Mouse (Mus musculus) forebrain, embryonic 12.5 days (tissue): ENCODE results near the gene Rbfox1. TPM values are rescaled to one million over a fixed set of nuclear protein-coding genes. Genes with fewer than 3 reads are reported as not detected.

Experiments used
- ATAC-seq: fragments of 200-750 bp; cut with Nextera tagmentation; 2 replicates; pipeline ENCODE4 v1.8.0; 2017; ENCODE audit warnings: moderate TSS enrichment; ENCODE audit not compliant: low FRiP score
- H3K27ac ChIP-seq: fragments of 300-500 bp; sonication (generic); 2 replicates; pipeline ENCODE4 v1.5.1; 2016; ENCODE audit warnings: mild to moderate bottlenecking
- H3K27me3 ChIP-seq: fragments of 300-500 bp; sonication (generic); 2 replicates; pipeline ENCODE4 v1.6.1; 2016; ENCODE audit warnings: mild to moderate bottlenecking
- H3K36me3 ChIP-seq: fragments of 300-500 bp; sonication (generic); replicated peaks from 2 replicates; pipeline ENCODE4 v1.6.1; 2016; ENCODE audit warnings: mild to moderate bottlenecking
- H3K4me1 ChIP-seq: fragments of 300-500 bp; sonication (generic); 2 replicates; pipeline ENCODE4 v1.6.1; 2016
- H3K4me2 ChIP-seq: fragments of 300-500 bp; sonication (generic); 2 replicates; pipeline ENCODE4 v1.6.1; 2016; ENCODE audit warnings: mild to moderate bottlenecking, moderate library complexity
- H3K4me3 ChIP-seq: fragments of 300-500 bp; sonication (generic); replicated peaks from 2 replicates; pipeline ENCODE4 v1.5.1; 2016; ENCODE audit warnings: mild to moderate bottlenecking
- H3K9ac ChIP-seq: fragments of 300-500 bp; sonication (generic); 2 replicates; pipeline ENCODE4 v1.6.1; 2016; ENCODE audit warnings: mild to moderate bottlenecking
- H3K9me3 ChIP-seq: fragments of 300-500 bp; sonication (generic); 2 replicates; pipeline ENCODE4 v1.6.1; 2016
- WGBS: fragments of 180-500 bp; shearing (Covaris S2); methylation state at CpG from one replicate; pipeline ENCODE4 v1.1.7; 2016; 5-methylcytosine and 5-hydroxymethylcytosine counted together
- polyA plus RNA-seq: library from polyadenylated mRNA; unstranded; fragments of >200 nt; fragmentation: Nextera tagmentation; extraction: Ambion mirVana; gene quantifications from 2 replicates; pipeline ENCODE4 v1.2.1, GENCODE M21; 2016

Gene Rbfox1
- polyA plus RNA-seq, 1 experiment from 2014 or later, result 16.2 TPM

GRCm38 (mm10) chr16:7081074-7081568 lies 1196.0 kb downstream of the Rbfox1 start:
- WGBS, result 81% methylated on average over 3 of the region's 3 CpGs
- Histone ChIP-seq H3K4me1 (no peaks in the 10 kb centered on the region), H3K27me3 (no peaks in the 10 kb centered on the region), H3K27ac (no peak overlapping the region), H3K9me3 (no peaks in the 10 kb centered on the region), H3K36me3 (no peaks in the 10 kb centered on the region), H3K4me2 (no peak overlapping the region), H3K9ac (no peak overlapping the region), H3K4me3 (no peak overlapping the region)
- ATAC-seq, result no peak

- WGBS, result 91% methylated on average over 5 of the region's 5 CpGs
- no peak for ATAC-seq
- no peak overlapping the region for H3K4me3 ChIP-seq
- H3K27ac ChIP-seq, result no peak overlapping the region
- no peak overlapping the region for H3K4me2 ChIP-seq
- no peak overlapping the region for H3K9ac ChIP-seq
- no peaks in the 10 kb centered on the region for H3K36me3 ChIP-seq
- no peaks in the 10 kb centered on the region for H3K4me1 ChIP-seq
- no peaks in the 10 kb centered on the region for H3K9me3 ChIP-seq
- H3K27me3 ChIP-seq, result no peaks in the 10 kb centered on the region
Observed at GRCm38 (mm10) chr16:7081684-7082255, 1196.6 kb downstream of the Rbfox1 start.

GRCm38 (mm10) chr16:7083937-7084336 lies 1198.8 kb downstream of the Rbfox1 start:
- WGBS, result 89% methylated on average over 2 of the region's 2 CpGs
- no peak for ATAC-seq
- Histone ChIP-seq H3K4me1 (no peaks in the 10 kb centered on the region), H3K4me3 (no peak overlapping the region), H3K27ac (no peak overlapping the region), H3K27me3 (no peaks in the 10 kb centered on the region), H3K9ac (no peak overlapping the region), H3K9me3 (no peaks in the 10 kb centered on the region), H3K36me3 (no peaks in the 10 kb centered on the region), H3K4me2 (no peak overlapping the region)

- Histone ChIP-seq H3K9ac (no peak overlapping the region), H3K27ac (no peak overlapping the region), H3K36me3 (no peaks in the 10 kb centered on the region), H3K4me2 (no peak overlapping the region), H3K4me1 (no peaks in the 10 kb centered on the region), H3K9me3 (no peaks in the 10 kb centered on the region), H3K27me3 (no peaks in the 10 kb centered on the region), H3K4me3 (no peak overlapping the region)
- 82% methylated on average over 10 of the region's 10 CpGs for WGBS
- ATAC-seq, result no peak
Observed at GRCm38 (mm10) chr16:7088601-7089430, 1203.7 kb downstream of the Rbfox1 start.

GRCm38 (mm10) chr16:7089475-7089874 lies 1204.3 kb downstream of the Rbfox1 start:
- no peaks in the 10 kb centered on the region for H3K9me3 ChIP-seq
- H3K27ac ChIP-seq, result no peak overlapping the region
- no peaks in the 10 kb centered on the region for H3K36me3 ChIP-seq
- ATAC-seq, result no peak
- H3K9ac ChIP-seq, result no peak overlapping the region
- no peaks in the 10 kb centered on the region for H3K4me1 ChIP-seq
- no peak overlapping the region for H3K4me3 ChIP-seq
- no peaks in the 10 kb centered on the region for H3K27me3 ChIP-seq
- 90% methylated on average over 1 of the region's 1 CpGs for WGBS
- H3K4me2 ChIP-seq, result no peak overlapping the region

- Histone ChIP-seq H3K9me3 (no peaks in the 10 kb centered on the region), H3K4me1 (no peaks in the 10 kb centered on the region), H3K27me3 (no peaks in the 10 kb centered on the region), H3K9ac (no peak overlapping the region), H3K27ac (no peak overlapping the region), H3K36me3 (no peaks in the 10 kb centered on the region), H3K4me3 (no peak overlapping the region), H3K4me2 (no peak overlapping the region)
- ATAC-seq, result no peak
- WGBS, result 94% methylated on average over 6 of the region's 6 CpGs
Observed at GRCm38 (mm10) chr16:7090205-7090604, 1205.0 kb downstream of the Rbfox1 start.

- Histone ChIP-seq H3K36me3 (no peaks in the 10 kb centered on the region), H3K27me3 (no peaks in the 10 kb centered on the region), H3K9ac (no peak overlapping the region), H3K4me2 (no peak overlapping the region), H3K4me3 (no peak overlapping the region), H3K27ac (no peak overlapping the region), H3K9me3 (no peaks in the 10 kb centered on the region), H3K4me1 (no peaks in the 10 kb centered on the region)
- no peak for ATAC-seq
- 75% methylated on average over 4 of the region's 4 CpGs for WGBS
Observed at GRCm38 (mm10) chr16:7092811-7093210, 1207.7 kb downstream of the Rbfox1 start.

GRCm38 (mm10) chr16:7093686-7094085 lies 1208.5 kb downstream of the Rbfox1 start:
- WGBS, result 88% methylated on average over 3 of the region's 3 CpGs
- H3K9ac ChIP-seq, result no peak overlapping the region
- no peaks in the 10 kb centered on the region for H3K36me3 ChIP-seq
- H3K27me3 ChIP-seq, result no peaks in the 10 kb centered on the region
- no peak overlapping the region for H3K4me2 ChIP-seq
- ATAC-seq, result no peak
- no peaks in the 10 kb centered on the region for H3K4me1 ChIP-seq
- H3K9me3 ChIP-seq, result no peaks in the 10 kb centered on the region
- no peak overlapping the region for H3K27ac ChIP-seq
- no peak overlapping the region for H3K4me3 ChIP-seq

GRCm38 (mm10) chr16:7094181-7094749 lies 1209.1 kb downstream of the Rbfox1 start:
- H3K9me3 ChIP-seq, result no peaks in the 10 kb centered on the region
- WGBS, result 85% methylated on average over 7 of the region's 7 CpGs
- H3K36me3 ChIP-seq, result no peaks in the 10 kb centered on the region
- H3K4me2 ChIP-seq, result no peak overlapping the region
- no peaks in the 10 kb centered on the region for H3K4me1 ChIP-seq
- ATAC-seq, result no peak
- no peak overlapping the region for H3K27ac ChIP-seq
- H3K4me3 ChIP-seq, result no peak overlapping the region
- no peaks in the 10 kb centered on the region for H3K27me3 ChIP-seq
- no peak overlapping the region for H3K9ac ChIP-seq

GRCm38 (mm10) chr16:7097071-7097470 lies 1211.9 kb downstream of the Rbfox1 start:
- Histone ChIP-seq H3K4me1 (no peaks in the 10 kb centered on the region), H3K36me3 (no peaks in the 10 kb centered on the region), H3K9ac (no peak overlapping the region), H3K27ac (no peak overlapping the region), H3K9me3 (no peaks in the 10 kb centered on the region), H3K4me3 (no peak overlapping the region), H3K4me2 (no peak overlapping the region), H3K27me3 (no peaks in the 10 kb centered on the region)
- no peak for ATAC-seq
- 70% methylated on average over 2 of the region's 2 CpGs for WGBS

- Histone ChIP-seq H3K36me3 (no peaks in the 10 kb centered on the region), H3K4me2 (no peak overlapping the region), H3K27me3 (no peaks in the 10 kb centered on the region), H3K9ac (no peak overlapping the region), H3K4me3 (no peak overlapping the region), H3K9me3 (no peaks in the 10 kb centered on the region), H3K4me1 (no peaks in the 10 kb centered on the region), H3K27ac (no peak overlapping the region)
- no peak for ATAC-seq
- 90% methylated on average over 8 of the region's 8 CpGs for WGBS
Observed at GRCm38 (mm10) chr16:7097951-7098710, 1213.0 kb downstream of the Rbfox1 start.
